Mouse (Mus musculus) MEL (cell line): ENCODE data around the gene Mycbp2. TPM values are rescaled to one million over a fixed set of nuclear protein-coding genes. Genes with fewer than 3 reads are reported as not detected.

ENCODE experiments used
- DNase-seq: peaks from one replicate; pipeline ENCODE4 v3.0.0; 2011; ENCODE audit warnings: low read depth, low spot score
- H3K27ac ChIP-seq: 2 replicates; pipeline ENCODE4 v1.5.1; 2012; ENCODE audit warnings: low read depth, mild to moderate bottlenecking, control low read depth, low read length, moderate library complexity; ENCODE audit not compliant: control insufficient read depth
- H3K27me3 ChIP-seq, 2 experiments: fragments of 150-350 bp in 1 of 2; sonication (generic) in 1 of 2; 2 replicates each; pipeline ENCODE4 v1.6.1; 2012; ENCODE audit warnings: low read length in 2 of 2, mild to moderate bottlenecking in 2 of 2, improper control_type of control experiment in 1 of 2, moderate library complexity in 1 of 2; ENCODE audit not compliant: insufficient read depth in 2 of 2, control insufficient read depth in 1 of 2
- H3K36me3 ChIP-seq, 2 experiments: 2 replicates each; pipeline ENCODE4 v1.6.1; 2012 to 2014; ENCODE audit warnings: low read length in 2 of 2, improper control_type of control experiment in 1 of 2, inconsistent platforms in 1 of 2, mild to moderate bottlenecking in 1 of 2; ENCODE audit not compliant: insufficient read depth in 2 of 2, control insufficient read depth in 1 of 2
- H3K4me1 ChIP-seq, 2 experiments: fragments of 150-350 bp in 1 of 2; sonication (generic) in 1 of 2; 2 replicates each; pipeline ENCODE4 v1.6.1; 2012; ENCODE audit warnings: low read length in 2 of 2, improper control_type of control experiment in 1 of 2, mild to moderate bottlenecking in 1 of 2; ENCODE audit not compliant: insufficient read depth in 2 of 2, control insufficient read depth in 1 of 2
- H3K4me3 ChIP-seq, 2 experiments: fragments of 150-350 bp in 1 of 2; sonication (generic) in 1 of 2; 2 replicates each; pipeline ENCODE4 v1.5.1; 2012; ENCODE audit warnings: low read depth in 2 of 2, low read length in 2 of 2, mild to moderate bottlenecking in 2 of 2, moderate library complexity in 2 of 2, control low read depth in 1 of 2, improper control_type of control experiment in 1 of 2; ENCODE audit not compliant: control insufficient read depth in 1 of 2, insufficient read depth in 1 of 2
- H3K79me2 ChIP-seq: 2 replicates; pipeline ENCODE4 v1.6.1; 2012; ENCODE audit warnings: mild to moderate bottlenecking, low read length, moderate library complexity; ENCODE audit not compliant: control insufficient read depth, poor library complexity, insufficient read depth
- H3K9ac ChIP-seq: 2 replicates; pipeline ENCODE4 v1.6.1; 2012; ENCODE audit warnings: low read depth, mild to moderate bottlenecking, control low read depth, low read length, moderate library complexity; ENCODE audit not compliant: control insufficient read depth, poor library complexity, severe bottlenecking
- H3K9me3 ChIP-seq: fragments of 150-350 bp; sonication (generic); replicated peaks from 2 replicates; pipeline ENCODE4 v1.6.1; 2012; ENCODE audit warnings: mild to moderate bottlenecking, low read length, improper control_type of control experiment, moderate library complexity; ENCODE audit not compliant: insufficient read depth
- BHLHE40 ChIP-seq: IDR thresholded peaks from 2 replicates; pipeline ENCODE4 v1.6.1; 2012; ENCODE audit warnings: low read depth, mild to moderate bottlenecking, inconsistent platforms, low read length, improper control_type of control experiment, borderline replicate concordance
- CHD1 ChIP-seq: IDR thresholded peaks from 2 replicates; pipeline ENCODE4 v1.6.1; 2012; ENCODE audit warnings: low read depth, mild to moderate bottlenecking, inconsistent platforms, low read length, improper control_type of control experiment
- CHD2 ChIP-seq: IDR thresholded peaks from 2 replicates; pipeline ENCODE4 v1.6.1; 2011; ENCODE audit warnings: low read length, improper control_type of control experiment
- E2F4 ChIP-seq: IDR thresholded peaks from 2 replicates; pipeline ENCODE4 v1.6.1; 2011; ENCODE audit warnings: low read depth, low read length, improper control_type of control experiment, borderline replicate concordance
- ELF1 ChIP-seq: IDR thresholded peaks from 2 replicates; pipeline ENCODE4 v1.6.1; 2014; ENCODE audit warnings: low read depth, mild to moderate bottlenecking, inconsistent platforms, low read length, improper control_type of control experiment, moderate library complexity
- ETS1 ChIP-seq: IDR thresholded peaks from 2 replicates; pipeline ENCODE4 v1.6.1; 2012; ENCODE audit warnings: low read depth, mild to moderate bottlenecking, inconsistent platforms, low read length, improper control_type of control experiment, moderate library complexity
- GABPA ChIP-seq: IDR thresholded peaks from 2 replicates; pipeline ENCODE4 v1.6.1; 2012; ENCODE audit warnings: low read depth, mild to moderate bottlenecking, inconsistent platforms, low read length, improper control_type of control experiment, moderate library complexity
- GATA1 ChIP-seq: IDR thresholded peaks from 2 replicates; pipeline ENCODE4 v1.6.1; 2011; ENCODE audit warnings: low read depth, low read length, improper control_type of control experiment
- HCFC1 ChIP-seq: IDR thresholded peaks from 2 replicates; pipeline ENCODE4 v1.6.1; 2012; ENCODE audit warnings: low read depth, mild to moderate bottlenecking, inconsistent platforms, low read length, improper control_type of control experiment, moderate library complexity
- KAT2A ChIP-seq: conservative IDR thresholded peaks from 2 replicates; pipeline ENCODE4 v1.6.1; 2012; ENCODE audit warnings: low read depth, low read length, improper control_type of control experiment, inconsistent platforms
- MAZ ChIP-seq: IDR thresholded peaks from 2 replicates; pipeline ENCODE4 v1.6.1; 2012; ENCODE audit warnings: low read depth, mild to moderate bottlenecking, inconsistent platforms, low read length, improper control_type of control experiment
- MXI1 ChIP-seq: IDR thresholded peaks from 2 replicates; pipeline ENCODE4 v1.6.1; 2011; ENCODE audit warnings: mild to moderate bottlenecking, low read depth, low read length, improper control_type of control experiment
- MYC ChIP-seq: IDR thresholded peaks from 2 replicates; pipeline ENCODE4 v1.6.1; 2011; ENCODE audit warnings: low read depth, mild to moderate bottlenecking, low read length, improper control_type of control experiment, moderate library complexity
- NELFE ChIP-seq: IDR thresholded peaks from 2 replicates; pipeline ENCODE4 v1.6.1; 2011; ENCODE audit warnings: low read depth, low read length, improper control_type of control experiment
- NRF1 ChIP-seq: IDR thresholded peaks from 2 replicates; pipeline ENCODE4 v1.6.1; 2014; ENCODE audit warnings: low read depth, mild to moderate bottlenecking, inconsistent platforms, low read length, improper control_type of control experiment, moderate library complexity; ENCODE audit not compliant: poor library complexity, insufficient read depth, severe bottlenecking
- POLR2AphosphoS2 ChIP-seq: IDR thresholded peaks from 2 replicates; pipeline ENCODE4 v1.6.1; 2011; ENCODE audit warnings: low read length, improper control_type of control experiment
- POLR2AphosphoS5 ChIP-seq: IDR thresholded peaks from 2 replicates; pipeline ENCODE4 v1.6.1; 2012; ENCODE audit warnings: low read depth, borderline replicate concordance, mild to moderate bottlenecking, inconsistent platforms, low read length, moderate library complexity, mixed read lengths
- SIN3A ChIP-seq: IDR thresholded peaks from 2 replicates; pipeline ENCODE4 v1.6.1; 2012; ENCODE audit warnings: low read length, improper control_type of control experiment, inconsistent platforms
- SMC3 ChIP-seq: IDR thresholded peaks from 2 replicates; pipeline ENCODE4 v1.6.1; 2011; ENCODE audit warnings: low read depth, low read length, improper control_type of control experiment
- TAL1 ChIP-seq: IDR thresholded peaks from 2 replicates; pipeline ENCODE4 v1.6.1; 2012; ENCODE audit warnings: mild to moderate bottlenecking, inconsistent platforms, low read length, moderate library complexity, mixed read lengths
- TCF12 ChIP-seq: IDR thresholded peaks from 2 replicates; pipeline ENCODE4 v1.6.1; 2014; ENCODE audit warnings: low read depth, mild to moderate bottlenecking, inconsistent platforms, low read length, improper control_type of control experiment, moderate library complexity
- ZC3H11A ChIP-seq: IDR thresholded peaks from 2 replicates; pipeline ENCODE4 v1.6.1; 2012; ENCODE audit warnings: low read depth, mild to moderate bottlenecking, inconsistent platforms, low read length, improper control_type of control experiment
- ZMIZ1 ChIP-seq: IDR thresholded peaks from 2 replicates; pipeline ENCODE4 v1.6.1; 2012; ENCODE audit warnings: low read depth, mild to moderate bottlenecking, inconsistent platforms, low read length, improper control_type of control experiment, moderate library complexity
- ZNF384 ChIP-seq: IDR thresholded peaks from 2 replicates; pipeline ENCODE4 v1.6.1; 2012; ENCODE audit warnings: low read depth, mild to moderate bottlenecking, inconsistent platforms, low read length, improper control_type of control experiment
- polyA plus RNA-seq, 2 experiments: library from polyadenylated mRNA; stranded (reverse) in 1 of 2; unstranded in 1 of 2; fragments of >175 nt in 1 of 2; fragments of >200 nt in 1 of 2; gene quantifications; 2 replicates each; pipeline versions ENCODE4 v1.2.1 to v1.2.4; 2012; ENCODE audit warnings: low replicate concordance in 2 of 2, low read depth in 1 of 2; ENCODE audit not compliant: insufficient read length in 2 of 2, insufficient read depth in 1 of 2, missing spikeins in 1 of 2
- total RNA-seq: library from RNA; depleted of rRNA; stranded (reverse); fragments of 300-350 nt; gene quantifications from 2 replicates; pipeline ENCODE4 v1.2.3, GENCODE M21; 2012

The Mycbp2 gene
- total and polyA plus RNA-seq, 3 experiments: 9.1 to 28.0 (median 23.4) TPM

DNA sequence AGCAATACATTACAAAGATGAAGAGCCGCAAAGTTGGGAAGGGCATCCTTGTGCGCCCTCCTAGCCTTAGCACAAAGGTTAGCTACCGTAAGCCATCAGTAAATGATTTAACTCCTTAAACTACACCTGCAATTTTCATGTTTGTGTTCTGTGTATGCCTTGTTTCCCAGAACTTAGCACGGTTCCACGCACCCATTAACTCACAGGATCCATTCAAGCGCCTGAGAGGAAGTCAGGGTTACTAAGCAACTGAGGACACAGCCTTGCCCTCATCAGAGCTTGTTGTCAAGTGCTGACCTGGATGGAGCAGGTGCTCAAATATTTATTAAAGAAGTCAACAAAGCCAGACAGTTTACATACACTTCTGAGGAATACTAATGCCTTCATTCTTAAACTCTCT, 244.4 kb downstream of the Mycbp2 start:
- no peak overlapping the region for H3K9ac ChIP-seq
- H3K27ac ChIP-seq: no peak overlapping the region

DNA sequence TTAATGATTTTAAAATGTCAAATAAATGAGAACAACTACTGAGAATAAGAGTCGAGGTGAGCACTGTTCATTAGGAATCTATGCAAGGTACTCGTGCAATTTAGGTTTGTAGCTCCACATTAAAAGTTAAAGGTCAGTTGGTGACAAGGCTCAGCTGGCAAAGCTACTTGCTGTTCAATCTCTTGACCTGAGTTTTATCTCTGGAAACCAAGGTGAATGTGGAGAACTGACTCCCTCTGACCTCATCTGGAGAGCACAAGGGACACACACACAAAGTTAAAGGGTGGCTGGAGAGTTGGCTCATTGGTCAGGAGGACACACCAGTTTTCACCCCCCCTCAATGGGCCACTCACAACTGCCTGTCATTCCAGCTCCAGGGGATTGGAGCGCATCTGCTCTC, 245.4 kb downstream of the Mycbp2 start:
- peaks cover 1 to 10% of the 10 kb centered on the region in 2 experiments; a peak in 3 of 4 replicates for H3K36me3 ChIP-seq
- H3K4me1 ChIP-seq: peaks cover 0 to 4% of the 10 kb centered on the region in 2 experiments; a peak in 1 of 4 replicates
- H3K79me2 ChIP-seq: peaks cover 19% of the 10 kb centered on the region
- TF ChIP-seq CHD2 (no peak), TAL1 (no peak), CHD1 (no peak), POLR2AphosphoS5 (no peak), HCFC1 (no peak), MXI1 (no peak), NRF1 (no peak), TCF12 (no peak), ETS1 (no peak), KAT2A (no peak), SIN3A (no peak)
- no peaks in the 10 kb centered on the region for H3K9me3 ChIP-seq
- no peaks in the 10 kb centered on the region for H3K27me3 ChIP-seq
- H3K27ac ChIP-seq: no peak overlapping the region
- no peak overlapping the region for H3K4me3 ChIP-seq
- H3K9ac ChIP-seq: no peak overlapping the region
- no peak for DNase-seq

More for the DNA sequence above, 244.4 kb downstream of the Mycbp2 start:
- no peak for TF ChIP-seq TCF12
- no peak for TF ChIP-seq SIN3A
- TF ChIP-seq ELF1: no peak
- TF ChIP-seq POLR2AphosphoS2: no peak
- TF ChIP-seq MYC: no peak
- TF ChIP-seq ZNF384: no peak
- TF ChIP-seq ETS1: no peak
- TF ChIP-seq TAL1: no peak
- no peak for TF ChIP-seq POLR2AphosphoS5
- TF ChIP-seq BHLHE40: no peak
- no peak for TF ChIP-seq HCFC1
- no peak for TF ChIP-seq GABPA
- TF ChIP-seq CHD1: no peak
- TF ChIP-seq ZMIZ1: no peak
- no peak for TF ChIP-seq E2F4
- no peak for TF ChIP-seq NELFE
- no peak for TF ChIP-seq MAZ
- TF ChIP-seq ZC3H11A: no peak
- no peak for TF ChIP-seq SMC3
- TF ChIP-seq GATA1: no peak
- Histone ChIP-seq H3K9me3 (no peaks in the 10 kb centered on the region), H3K4me3 (no peak overlapping the region), H3K36me3 (peaks cover 0 to 8% of the 10 kb centered on the region in 2 experiments; a peak in 2 of 4 replicates), H3K79me2 (peaks cover 14% of the 10 kb centered on the region), H3K27me3 (no peaks in the 10 kb centered on the region), H3K4me1 (peaks cover 0 to 3% of the 10 kb centered on the region in 2 experiments; a peak in 1 of 4 replicates)
- DNase-seq: no peak
